Mouse (Mus musculus) MEL (cell line): Measurements from ENCODE around the gene Ncoa7. TPM values are rescaled to one million over a fixed set of nuclear protein-coding genes. Genes with fewer than 3 reads are reported as not detected.

Source experiments
- DNase-seq: peaks from one replicate; pipeline ENCODE4 v3.0.0; 2011; ENCODE audit warnings: low read depth, low spot score
- H3K27ac ChIP-seq: 2 replicates; pipeline ENCODE4 v1.5.1; 2012; ENCODE audit warnings: low read depth, mild to moderate bottlenecking, control low read depth, low read length, moderate library complexity; ENCODE audit not compliant: control insufficient read depth
- H3K27me3 ChIP-seq, 2 experiments: fragments of 150-350 bp in 1 of 2; sonication (generic) in 1 of 2; 2 replicates each; pipeline ENCODE4 v1.6.1; 2012; ENCODE audit warnings: low read length in 2 of 2, mild to moderate bottlenecking in 2 of 2, improper control_type of control experiment in 1 of 2, moderate library complexity in 1 of 2; ENCODE audit not compliant: insufficient read depth in 2 of 2, control insufficient read depth in 1 of 2
- H3K36me3 ChIP-seq, 2 experiments: 2 replicates each; pipeline ENCODE4 v1.6.1; 2012 to 2014; ENCODE audit warnings: low read length in 2 of 2, improper control_type of control experiment in 1 of 2, inconsistent platforms in 1 of 2, mild to moderate bottlenecking in 1 of 2; ENCODE audit not compliant: insufficient read depth in 2 of 2, control insufficient read depth in 1 of 2
- H3K4me1 ChIP-seq, 2 experiments: fragments of 150-350 bp in 1 of 2; sonication (generic) in 1 of 2; 2 replicates each; pipeline ENCODE4 v1.6.1; 2012; ENCODE audit warnings: low read length in 2 of 2, improper control_type of control experiment in 1 of 2, mild to moderate bottlenecking in 1 of 2; ENCODE audit not compliant: insufficient read depth in 2 of 2, control insufficient read depth in 1 of 2
- H3K4me3 ChIP-seq, 2 experiments: fragments of 150-350 bp in 1 of 2; sonication (generic) in 1 of 2; 2 replicates each; pipeline ENCODE4 v1.5.1; 2012; ENCODE audit warnings: low read depth in 2 of 2, low read length in 2 of 2, mild to moderate bottlenecking in 2 of 2, moderate library complexity in 2 of 2, control low read depth in 1 of 2, improper control_type of control experiment in 1 of 2; ENCODE audit not compliant: control insufficient read depth in 1 of 2, insufficient read depth in 1 of 2
- H3K79me2 ChIP-seq: 2 replicates; pipeline ENCODE4 v1.6.1; 2012; ENCODE audit warnings: mild to moderate bottlenecking, low read length, moderate library complexity; ENCODE audit not compliant: control insufficient read depth, poor library complexity, insufficient read depth
- H3K9ac ChIP-seq: 2 replicates; pipeline ENCODE4 v1.6.1; 2012; ENCODE audit warnings: low read depth, mild to moderate bottlenecking, control low read depth, low read length, moderate library complexity; ENCODE audit not compliant: control insufficient read depth, poor library complexity, severe bottlenecking
- H3K9me3 ChIP-seq: fragments of 150-350 bp; sonication (generic); replicated peaks from 2 replicates; pipeline ENCODE4 v1.6.1; 2012; ENCODE audit warnings: mild to moderate bottlenecking, low read length, improper control_type of control experiment, moderate library complexity; ENCODE audit not compliant: insufficient read depth
- CHD2 ChIP-seq: IDR thresholded peaks from 2 replicates; pipeline ENCODE4 v1.6.1; 2011; ENCODE audit warnings: low read length, improper control_type of control experiment
- CTCF ChIP-seq, 3 experiments: IDR thresholded peaks in 2 of 3; conservative IDR thresholded peaks in 1 of 3; 2 replicates each; pipeline ENCODE4 v1.5.1; 2011 to 2012; ENCODE audit warnings: low read length in 3 of 3, low read depth in 2 of 3, mild to moderate bottlenecking in 2 of 3, improper control_type of control experiment in 1 of 3, inconsistent platforms in 1 of 3, mixed read lengths in 1 of 3, moderate library complexity in 1 of 3; ENCODE audit not compliant: control insufficient read depth in 1 of 3, insufficient read depth in 1 of 3, poor library complexity in 1 of 3, severe bottlenecking in 1 of 3
- EP300 ChIP-seq, 2 experiments: IDR thresholded peaks; 2 replicates each; pipeline ENCODE4 v1.6.1; 2011; ENCODE audit warnings: improper control_type of control experiment in 2 of 2, low read length in 2 of 2, low read depth in 1 of 2, mild to moderate bottlenecking in 1 of 2
- HCFC1 ChIP-seq: IDR thresholded peaks from 2 replicates; pipeline ENCODE4 v1.6.1; 2012; ENCODE audit warnings: low read depth, mild to moderate bottlenecking, inconsistent platforms, low read length, improper control_type of control experiment, moderate library complexity
- KAT2A ChIP-seq: conservative IDR thresholded peaks from 2 replicates; pipeline ENCODE4 v1.6.1; 2012; ENCODE audit warnings: low read depth, low read length, improper control_type of control experiment, inconsistent platforms
- MAFK ChIP-seq: IDR thresholded peaks from 2 replicates; pipeline ENCODE4 v1.6.1; 2011; ENCODE audit warnings: low read depth, mild to moderate bottlenecking, low read length, improper control_type of control experiment, borderline replicate concordance
- MAZ ChIP-seq: IDR thresholded peaks from 2 replicates; pipeline ENCODE4 v1.6.1; 2012; ENCODE audit warnings: low read depth, mild to moderate bottlenecking, inconsistent platforms, low read length, improper control_type of control experiment
- MEF2A ChIP-seq: IDR thresholded peaks from 2 replicates; pipeline ENCODE4 v1.6.1; 2014; ENCODE audit warnings: low read depth, mild to moderate bottlenecking, inconsistent platforms, low read length, improper control_type of control experiment; ENCODE audit not compliant: poor library complexity, insufficient replicate concordance, severe bottlenecking; ENCODE audit errors: extremely low read depth
- MYC ChIP-seq: IDR thresholded peaks from 2 replicates; pipeline ENCODE4 v1.6.1; 2011; ENCODE audit warnings: low read depth, mild to moderate bottlenecking, low read length, improper control_type of control experiment, moderate library complexity
- NRF1 ChIP-seq: IDR thresholded peaks from 2 replicates; pipeline ENCODE4 v1.6.1; 2014; ENCODE audit warnings: low read depth, mild to moderate bottlenecking, inconsistent platforms, low read length, improper control_type of control experiment, moderate library complexity; ENCODE audit not compliant: poor library complexity, insufficient read depth, severe bottlenecking
- POLR2A ChIP-seq, 2 experiments: IDR thresholded peaks; 2 replicates each; pipeline ENCODE4 v1.6.1; 2011 to 2012; ENCODE audit warnings: low read length in 2 of 2, mild to moderate bottlenecking in 2 of 2, control low read depth in 1 of 2, improper control_type of control experiment in 1 of 2, low read depth in 1 of 2, moderate library complexity in 1 of 2; ENCODE audit not compliant: control insufficient read depth in 1 of 2, insufficient read depth in 1 of 2, poor library complexity in 1 of 2
- RAD21 ChIP-seq: IDR thresholded peaks from 2 replicates; pipeline ENCODE4 v1.6.1; 2011; ENCODE audit warnings: mild to moderate bottlenecking, low read depth, low read length, improper control_type of control experiment
- RCOR1 ChIP-seq: IDR thresholded peaks from 2 replicates; pipeline ENCODE4 v1.6.1; 2012; ENCODE audit warnings: low read depth, mild to moderate bottlenecking, inconsistent platforms, low read length, improper control_type of control experiment
- SIN3A ChIP-seq: IDR thresholded peaks from 2 replicates; pipeline ENCODE4 v1.6.1; 2012; ENCODE audit warnings: low read length, improper control_type of control experiment, inconsistent platforms
- TAL1 ChIP-seq: IDR thresholded peaks from 2 replicates; pipeline ENCODE4 v1.6.1; 2012; ENCODE audit warnings: mild to moderate bottlenecking, inconsistent platforms, low read length, moderate library complexity, mixed read lengths
- TCF12 ChIP-seq: IDR thresholded peaks from 2 replicates; pipeline ENCODE4 v1.6.1; 2014; ENCODE audit warnings: low read depth, mild to moderate bottlenecking, inconsistent platforms, low read length, improper control_type of control experiment, moderate library complexity
- UBTF ChIP-seq: IDR thresholded peaks from 2 replicates; pipeline ENCODE4 v1.6.1; 2012; ENCODE audit warnings: low read depth, mild to moderate bottlenecking, inconsistent platforms, low read length, improper control_type of control experiment, moderate library complexity, borderline replicate concordance; ENCODE audit not compliant: insufficient read depth
- USF2 ChIP-seq, 2 experiments: IDR thresholded peaks; 2 replicates each; pipeline ENCODE4 v1.6.1; 2011 to 2012; ENCODE audit warnings: improper control_type of control experiment in 2 of 2, low read length in 2 of 2, borderline replicate concordance in 1 of 2, inconsistent platforms in 1 of 2, low read depth in 1 of 2, mild to moderate bottlenecking in 1 of 2; ENCODE audit not compliant: insufficient read depth in 1 of 2
- ZMIZ1 ChIP-seq: IDR thresholded peaks from 2 replicates; pipeline ENCODE4 v1.6.1; 2012; ENCODE audit warnings: low read depth, mild to moderate bottlenecking, inconsistent platforms, low read length, improper control_type of control experiment, moderate library complexity
- polyA plus RNA-seq, 2 experiments: library from polyadenylated mRNA; stranded (reverse) in 1 of 2; unstranded in 1 of 2; fragments of >175 nt in 1 of 2; fragments of >200 nt in 1 of 2; gene quantifications; 2 replicates each; pipeline versions ENCODE4 v1.2.1 to v1.2.4; 2012; ENCODE audit warnings: low replicate concordance in 2 of 2, low read depth in 1 of 2; ENCODE audit not compliant: insufficient read length in 2 of 2, insufficient read depth in 1 of 2, missing spikeins in 1 of 2
- total RNA-seq: library from RNA; depleted of rRNA; stranded (reverse); fragments of 300-350 nt; gene quantifications from 2 replicates; pipeline ENCODE4 v1.2.3, GENCODE M21; 2012

The Ncoa7 gene
- total and polyA plus RNA-seq, 3 experiments, result 1.7 to 64.9 (median 4.2) TPM

GRCm38 (mm10) chr10:30775568-30775967, 27.6 kb downstream of the Ncoa7 start:
- H3K27me3 ChIP-seq, result no peaks in the 10 kb centered on the region
- no peak overlapping the region for H3K4me3 ChIP-seq
- no peaks in the 10 kb centered on the region for H3K4me1 ChIP-seq
- no peaks in the 10 kb centered on the region for H3K36me3 ChIP-seq
- no peaks in the 10 kb centered on the region for H3K79me2 ChIP-seq
- TF ChIP-seq MAZ (no peak), NRF1 (no peak), CTCF (IDR thresholded peaks at IDR 0.05 in 2 of 3, conservative IDR thresholded peaks at IDR 0.05 in 1 of 3; ENCODE audit: control insufficient read depth in 1 of 3, insufficient read depth in 1 of 3, low read depth in 2 of 3, low read length in 3 of 3, poor library complexity in 1 of 3, severe bottlenecking in 1 of 3) (no peak), RAD21 (no peak), MAFK (no peak), POLR2A (IDR thresholded peaks at IDR 0.05; ENCODE audit: control insufficient read depth in 1 of 2, insufficient read depth in 1 of 2, low read depth in 1 of 2, low read length in 2 of 2, poor library complexity in 1 of 2) (no peak), TAL1 (no peak), CHD2 (no peak), EP300 (IDR thresholded peaks at IDR 0.05; ENCODE audit: low read depth in 1 of 2, low read length in 2 of 2) (no peak), MEF2A (no peak), USF2 (IDR thresholded peaks at IDR 0.05; ENCODE audit: borderline replicate concordance in 1 of 2, insufficient read depth in 1 of 2, low read depth in 1 of 2, low read length in 2 of 2) (no peak), SIN3A (no peak), MYC (no peak), RCOR1 (no peak)
- no peak overlapping the region for H3K27ac ChIP-seq
- H3K9ac ChIP-seq, result no peak overlapping the region
- no peaks in the 10 kb centered on the region for H3K9me3 ChIP-seq
- DNase-seq, result no peak

GRCm38 (mm10) chr10:30774396-30774795, 28.7 kb downstream of the Ncoa7 start:
- no peaks in the 10 kb centered on the region for H3K36me3 ChIP-seq
- DNase-seq, result no peak
- H3K9ac ChIP-seq, result no peak overlapping the region
- H3K4me3 ChIP-seq, result no peak overlapping the region
- H3K4me1 ChIP-seq, result no peaks in the 10 kb centered on the region
- no peaks in the 10 kb centered on the region for H3K9me3 ChIP-seq
- no peaks in the 10 kb centered on the region for H3K27me3 ChIP-seq
- no peaks in the 10 kb centered on the region for H3K79me2 ChIP-seq
- no peak overlapping the region for H3K27ac ChIP-seq
- TF ChIP-seq HCFC1, result no peak
- no peak for TF ChIP-seq UBTF
- no peak for TF ChIP-seq KAT2A
- no peak for TF ChIP-seq ZMIZ1
- TF ChIP-seq TCF12, result no peak
- TF ChIP-seq, all 39 proteins: peak for 0
